Comparison of ENCODE assay signal across 18 mouse cellular contexts in the genomic region with DNA sequence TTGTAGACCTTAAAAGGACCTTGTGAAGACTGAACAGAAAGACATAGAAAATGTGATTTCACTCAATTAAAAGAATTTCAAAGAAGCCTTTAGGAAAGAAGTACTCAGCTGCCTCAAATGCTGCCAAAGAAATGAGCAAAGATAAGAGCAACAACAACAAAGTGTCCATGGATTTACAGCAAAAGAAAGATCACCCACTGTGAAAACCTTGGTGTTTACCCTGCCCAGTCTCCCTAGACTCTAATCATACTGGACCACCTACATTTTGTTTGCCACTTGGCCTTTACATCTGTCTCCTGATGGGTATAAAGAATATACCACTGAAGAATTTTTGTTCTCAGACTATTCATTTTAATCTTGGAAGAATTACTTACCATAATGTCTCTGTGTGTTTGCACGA.
DNase-seq lines count a peak whose midpoint lies in the region; ATAC-seq and TF ChIP-seq lines count a peak whose summit lies in the region.
"Had no signal": no experiment of that assay in that cellular context is flagged by ENCODE, and none has a peak within 500 bp of the region (broad histone marks: within the 10 kb centered on the region; RNA-seq: fewer than 3 reads in every experiment).

No protein-coding gene starts in this region.

- ATAC-seq in heart, embryonic 13.5 days (ENCODE audit: extremely low read depth, insufficient number of reproducible peaks, low FRiP score, low TSS enrichment) = no peak
- ATAC-seq in kidney, postnatal 0 days (replicated peaks; ENCODE audit: low FRiP score, low read depth) = no peak
- ATAC-seq in lung, embryonic 15.5 days (ENCODE audit: borderline replicate concordance, extremely low read depth, low FRiP score, low TSS enrichment) = no peak
- ATAC-seq in liver, postnatal 0 days = no peak
- ATAC-seq in forebrain, embryonic 16.5 days = no peak
- ATAC-seq: forebrain, embryonic 14.5 days; hindbrain, postnatal 0 days had no signal

- intact Hi-C loops in heart, postnatal 25 days (cut with DNase I) = loop anchor here (10.0 kb wide), 1 partner anchor 86 kb away; a partner anchor contains a TSS

- no peaks in the 10 kb centered on the region for H3K27me3 ChIP-seq in heart, embryonic 13.5 days (replicated peaks)
- H3K27me3 ChIP-seq in kidney, postnatal 0 days (ENCODE audit: insufficient read depth, low read length) = no peaks in the 10 kb centered on the region
- no peaks in the 10 kb centered on the region for H3K27me3 ChIP-seq in lung, embryonic 15.5 days
- H3K27me3 ChIP-seq in liver, postnatal 0 days (ENCODE audit: insufficient read depth, low read length) = no peaks in the 10 kb centered on the region
- no peaks in the 10 kb centered on the region for H3K27me3 ChIP-seq in forebrain, embryonic 16.5 days (replicated peaks; ENCODE audit: control insufficient read depth, insufficient read depth, low read length)
- H3K27me3 ChIP-seq: CH12.LX; hindbrain, embryonic 13.5 days had no signal

- H3K4me1 ChIP-seq in heart, embryonic 13.5 days = peaks cover 25% of the 10 kb centered on the region
- H3K4me1 ChIP-seq in kidney, postnatal 0 days (replicated peaks; ENCODE audit: insufficient read depth, low read length) = no peaks in the 10 kb centered on the region
- H3K4me1 ChIP-seq in lung, embryonic 15.5 days = peaks cover 11% of the 10 kb centered on the region
- peaks cover 18% of the 10 kb centered on the region for H3K4me1 ChIP-seq in liver, postnatal 0 days (ENCODE audit: insufficient read depth)
- H3K4me1 ChIP-seq in forebrain, embryonic 16.5 days (replicated peaks; ENCODE audit: control insufficient read depth, insufficient read depth, low read length) = no peaks in the 10 kb centered on the region
- H3K4me1 ChIP-seq: embryonic facial prominence, embryonic 10.5 days had no signal

- no peak overlapping the region for H3K4me2 ChIP-seq in heart, embryonic 13.5 days
- H3K4me2 ChIP-seq in kidney, postnatal 0 days (ENCODE audit: low read length) = no peak overlapping the region
- no peak overlapping the region for H3K4me2 ChIP-seq in lung, embryonic 15.5 days
- no peak overlapping the region for H3K4me2 ChIP-seq in liver, postnatal 0 days (ENCODE audit: low read depth, low read length)
- no peak overlapping the region for H3K4me2 ChIP-seq in forebrain, embryonic 16.5 days (ENCODE audit: low read length)
- H3K4me2 ChIP-seq: hindbrain, embryonic 13.5 days had no signal

- no peak for TF ChIP-seq CTCF in kidney, postnatal 0 days (IDR thresholded peaks at IDR 0.05; ENCODE audit: low read depth)
- TF ChIP-seq CTCF in liver, postnatal 0 days (IDR thresholded peaks at IDR 0.05; ENCODE audit: low read depth) = no peak

- 88% methylated on average over 1 of the region's 1 CpGs for WGBS in heart, embryonic 13.5 days
- WGBS in kidney, postnatal 0 days = 93% methylated on average over 1 of the region's 1 CpGs
- 53% methylated on average over 1 of the region's 1 CpGs for WGBS in lung, embryonic 15.5 days
- 73% methylated on average over 1 of the region's 1 CpGs for WGBS in liver, postnatal 0 days (ENCODE audit: insufficient replicate concordance)
- WGBS in forebrain, embryonic 16.5 days = 80% methylated on average over 1 of the region's 1 CpGs

- no peak for DNase-seq in heart, postnatal 25 days (ENCODE audit: low spot score)
- DNase-seq in kidney, postnatal 0 days (ENCODE audit: low spot score) = peak; percentile 29
- DNase-seq in kidney, adult 9 months = no peak
- DNase-seq in lung, adult 18-20 months = no peak
- no peak for DNase-seq in liver, postnatal 0 days
- DNase-seq: adrenal gland, adult 2 months; adrenal gland, postnatal 25 days; cerebellum, adult 2 months; cerebellum, postnatal 10 days; gastrocnemius, postnatal 10 days had no signal

- H3K9ac ChIP-seq in heart, embryonic 13.5 days = no peak overlapping the region
- H3K9ac ChIP-seq in kidney, postnatal 0 days (ENCODE audit: low read depth, low read length) = no peak overlapping the region
- no peak overlapping the region for H3K9ac ChIP-seq in lung, embryonic 15.5 days
- no peak overlapping the region for H3K9ac ChIP-seq in liver, postnatal 0 days (replicated peaks)
- no peak overlapping the region for H3K9ac ChIP-seq in forebrain, embryonic 16.5 days (replicated peaks; ENCODE audit: low read depth, low read length)
- H3K9ac ChIP-seq: hindbrain, embryonic 13.5 days had no signal

- H3K27ac ChIP-seq in heart, embryonic 13.5 days (replicated peaks) = peak overlapping the region; percentile 68
- no peak overlapping the region for H3K27ac ChIP-seq in kidney, postnatal 0 days
- peak overlapping the region; percentile 18; the same call in 1 of the 2 replicates for H3K27ac ChIP-seq in lung, embryonic 15.5 days
- 0 out of 2 replicates have a peak overlapping the region, but pooled peaks have one; percentile 74 for H3K27ac ChIP-seq in liver, postnatal 0 days (ENCODE audit: low read depth)
- H3K27ac ChIP-seq in forebrain, embryonic 16.5 days (ENCODE audit: low read length) = no peak overlapping the region
- H3K27ac ChIP-seq: embryonic facial prominence, embryonic 10.5 days had no signal

- TF ChIP-seq EP300 in liver, postnatal 0 days (IDR thresholded peaks at IDR 0.05; ENCODE audit: low read depth) = no peak

- H3K36me3 ChIP-seq in heart, embryonic 13.5 days = no peaks in the 10 kb centered on the region
- H3K36me3 ChIP-seq in kidney, postnatal 0 days (ENCODE audit: insufficient read depth, low read length) = no peaks in the 10 kb centered on the region
- no peaks in the 10 kb centered on the region for H3K36me3 ChIP-seq in lung, embryonic 15.5 days
- no peaks in the 10 kb centered on the region for H3K36me3 ChIP-seq in liver, postnatal 0 days (replicated peaks; ENCODE audit: insufficient read depth, low read length)
- no peaks in the 10 kb centered on the region for H3K36me3 ChIP-seq in forebrain, embryonic 16.5 days (ENCODE audit: control insufficient read depth, insufficient read depth)
- H3K36me3 ChIP-seq: embryonic facial prominence, embryonic 10.5 days; hindbrain, embryonic 13.5 days had no signal

- H3K9me3 ChIP-seq in heart, embryonic 13.5 days = no peaks in the 10 kb centered on the region
- H3K9me3 ChIP-seq in kidney, postnatal 0 days (replicated peaks; ENCODE audit: low read length) = no peaks in the 10 kb centered on the region
- H3K9me3 ChIP-seq in lung, embryonic 15.5 days = no peaks in the 10 kb centered on the region
- no peaks in the 10 kb centered on the region for H3K9me3 ChIP-seq in liver, postnatal 0 days (ENCODE audit: low read length)
- H3K9me3 ChIP-seq in forebrain, embryonic 16.5 days (ENCODE audit: control insufficient read depth, low read length) = no peaks in the 10 kb centered on the region
- H3K9me3 ChIP-seq: embryonic facial prominence, embryonic 10.5 days; hindbrain, embryonic 13.5 days had no signal

- no peak overlapping the region for H3K4me3 ChIP-seq in heart, embryonic 13.5 days
- no peak overlapping the region for H3K4me3 ChIP-seq in kidney, postnatal 0 days (replicated peaks; ENCODE audit: low read depth, low read length)
- no peak overlapping the region for H3K4me3 ChIP-seq in lung, embryonic 15.5 days
- H3K4me3 ChIP-seq in liver, postnatal 0 days (ENCODE audit: low read depth, low read length) = no peak overlapping the region
- no peak overlapping the region for H3K4me3 ChIP-seq in forebrain, embryonic 16.5 days (replicated peaks; ENCODE audit: low read length)
- H3K4me3 ChIP-seq: embryonic facial prominence, embryonic 10.5 days; hindbrain, embryonic 13.5 days had no signal

Comparison
In these comparisons a context has a peak if more than half of its experiments do, and no peak if none do; other contexts are left out.
1. H3K27ac ChIP-seq: peak in heart, embryonic 13.5 days (single experiment), lung, embryonic 15.5 days (single experiment) and liver, postnatal 0 days (single experiment); none in kidney, postnatal 0 days (single experiment) and forebrain, embryonic 16.5 days (single experiment).